Mouse (Mus musculus): ENCODE data around the gene Phtf2.

DNA sequence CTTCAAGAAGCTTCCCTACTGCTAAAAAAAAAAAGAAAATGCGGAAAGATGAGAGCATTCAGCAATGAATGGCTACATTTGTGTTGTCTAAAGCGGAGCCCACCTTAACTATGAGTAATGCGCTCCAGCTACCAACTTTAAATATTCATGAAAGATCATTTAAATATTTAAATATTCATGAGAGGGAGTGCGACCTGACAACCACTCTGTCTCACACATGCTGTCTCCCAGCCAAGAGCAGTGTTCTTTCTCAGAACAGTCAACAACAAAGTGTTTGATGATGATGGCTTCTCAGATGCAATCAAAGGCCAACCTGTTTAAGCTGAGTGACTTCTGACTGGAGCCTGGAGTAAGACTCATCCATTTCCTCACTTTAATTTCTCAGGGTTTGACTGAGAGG, 133.8 kb downstream of the Phtf2 start:
- TF ChIP-seq GATA1 (IDR thresholded peaks at IDR 0.05; ENCODE audit: borderline replicate concordance, low read length) (no peak), FLI1 (IDR thresholded peaks at IDR 0.05; ENCODE audit: low read length) (no peak)

Data from megakaryocyte, embryonic 14.5 days (primary cell).